Mouse (Mus musculus) stomach, embryonic 14.5 days (tissue): ENCODE results near the gene Gli2. TPM values are rescaled to one million over a fixed set of nuclear protein-coding genes. Genes with fewer than 3 reads are reported as not detected.

Experiments
- ATAC-seq: fragments of 200-750 bp; cut with Nextera tagmentation; 2 replicates; pipeline ENCODE4 v1.8.0; 2017; ENCODE audit warnings: low read depth, moderate TSS enrichment; ENCODE audit not compliant: insufficient number of reproducible peaks, insufficient read depth, low FRiP score
- H3K27ac ChIP-seq: fragments of 300-500 bp; sonication (generic); 2 replicates; pipeline ENCODE4 v1.5.1; 2014; ENCODE audit warnings: mild to moderate bottlenecking, low read length, moderate library complexity, mixed read lengths
- H3K27me3 ChIP-seq: fragments of 300-500 bp; sonication (generic); 2 replicates; pipeline ENCODE4 v1.6.1; 2014; ENCODE audit warnings: low read length, control low read depth, mixed read lengths; ENCODE audit not compliant: control insufficient read depth, insufficient read depth
- H3K36me3 ChIP-seq: fragments of 300-500 bp; sonication (generic); 2 replicates; pipeline ENCODE4 v1.6.1; 2014; ENCODE audit warnings: mild to moderate bottlenecking, control low read depth, low read length, moderate library complexity, mixed read lengths; ENCODE audit not compliant: control insufficient read depth, insufficient read depth
- H3K4me1 ChIP-seq: fragments of 300-500 bp; sonication (generic); 2 replicates; pipeline ENCODE4 v1.6.1; 2014; ENCODE audit warnings: low read length, control low read depth, mixed read lengths; ENCODE audit not compliant: control insufficient read depth, insufficient read depth
- H3K4me2 ChIP-seq: fragments of 300-500 bp; sonication (generic); replicated peaks from 2 replicates; pipeline ENCODE4 v1.6.1; 2014; ENCODE audit warnings: low read depth, low read length, control low read depth
- H3K4me3 ChIP-seq: fragments of 300-500 bp; sonication (generic); 2 replicates; pipeline ENCODE4 v1.5.1; 2014; ENCODE audit warnings: low read depth, low read length, control low read depth
- H3K9ac ChIP-seq: fragments of 300-500 bp; sonication (generic); replicated peaks from 2 replicates; pipeline ENCODE4 v1.6.1; 2014; ENCODE audit warnings: low read depth, mild to moderate bottlenecking, control low read depth, low read length, moderate library complexity, mixed read lengths
- H3K9me3 ChIP-seq: fragments of 300-500 bp; sonication (generic); 2 replicates; pipeline ENCODE4 v1.6.1; 2016; ENCODE audit warnings: low read depth, low read length, control low read depth; ENCODE audit not compliant: control insufficient read depth
- WGBS: fragments of 180-500 bp; shearing (Covaris S2); extraction: QIAGEN DNeasy Blood & Tissue Kit; methylation state at CpG from one replicate; pipeline ENCODE4 v1.1.7; 2014; 5-methylcytosine and 5-hydroxymethylcytosine counted together
- polyA plus RNA-seq: library from polyadenylated mRNA; unstranded; fragments of >200 nt; fragmentation: Nextera tagmentation; extraction: Ambion mirVana; gene quantifications from 2 replicates; pipeline ENCODE4 v1.2.1, GENCODE M21; 2014

Gli2 gene
- polyA plus RNA-seq, 1 experiment from 2014 or later: 18.5 TPM

GRCm38 (mm10) chr1:119025647-119026358 is 27.6 kb downstream of the Gli2 start:
- Histone ChIP-seq H3K9me3 (no peaks in the 10 kb centered on the region), H3K27ac (peak overlapping the region; percentile 70), H3K27me3 (no peaks in the 10 kb centered on the region), H3K9ac (no peak overlapping the region), H3K4me2 (no peak overlapping the region), H3K4me3 (no peak overlapping the region), H3K4me1 (peaks cover 19% of the 10 kb centered on the region), H3K36me3 (no peaks in the 10 kb centered on the region)
- 33% methylated on average over 8 of the region's 8 CpGs for WGBS
- peak; percentile 64; the same call in 1 of the 2 replicates for ATAC-seq

- 71% methylated on average over 1 of the region's 1 CpGs for WGBS
- Histone ChIP-seq H3K4me2 (no peak overlapping the region), H3K4me1 (peaks cover 19% of the 10 kb centered on the region), H3K27ac (no peak overlapping the region), H3K36me3 (no peaks in the 10 kb centered on the region), H3K9ac (no peak overlapping the region), H3K9me3 (no peaks in the 10 kb centered on the region), H3K27me3 (no peaks in the 10 kb centered on the region), H3K4me3 (no peak overlapping the region)
- no peak for ATAC-seq
Observed at GRCm38 (mm10) chr1:119022311-119022710, 31.1 kb downstream of the Gli2 start.

GRCm38 (mm10) chr1:119020092-119020491 is 33.3 kb downstream of the Gli2 start:
- peaks cover 6% of the 10 kb centered on the region; the same call in 1 of the 2 replicates for H3K4me1 ChIP-seq
- H3K27ac ChIP-seq: no peak overlapping the region
- no peak for ATAC-seq
- H3K9ac ChIP-seq: no peak overlapping the region
- H3K27me3 ChIP-seq: no peaks in the 10 kb centered on the region
- no peak overlapping the region for H3K4me3 ChIP-seq
- WGBS: 95% methylated on average over 2 of the region's 2 CpGs
- H3K9me3 ChIP-seq: no peaks in the 10 kb centered on the region
- H3K4me2 ChIP-seq: no peak overlapping the region
- no peaks in the 10 kb centered on the region for H3K36me3 ChIP-seq

- Histone ChIP-seq H3K9me3 (no peaks in the 10 kb centered on the region), H3K27ac (no peak overlapping the region), H3K4me3 (no peak overlapping the region), H3K4me1 (peaks cover 6% of the 10 kb centered on the region; the same call in 1 of the 2 replicates), H3K4me2 (no peak overlapping the region), H3K9ac (no peak overlapping the region), H3K27me3 (no peaks in the 10 kb centered on the region), H3K36me3 (no peaks in the 10 kb centered on the region)
- ATAC-seq: no peak
Observed at GRCm38 (mm10) chr1:119019056-119019455, 34.4 kb downstream of the Gli2 start.

- no peak overlapping the region for H3K4me2 ChIP-seq
- no peak overlapping the region for H3K4me3 ChIP-seq
- H3K36me3 ChIP-seq: no peaks in the 10 kb centered on the region
- H3K27me3 ChIP-seq: no peaks in the 10 kb centered on the region
- H3K4me1 ChIP-seq: no peaks in the 10 kb centered on the region
- H3K9me3 ChIP-seq: no peaks in the 10 kb centered on the region
- H3K27ac ChIP-seq: no peak overlapping the region
- no peak for ATAC-seq
- 87% methylated on average over 3 of the region's 3 CpGs for WGBS
- H3K9ac ChIP-seq: no peak overlapping the region
Observed at GRCm38 (mm10) chr1:119016866-119017265, 36.6 kb downstream of the Gli2 start.

GRCm38 (mm10) chr1:119015108-119015507 is 38.3 kb downstream of the Gli2 start:
- H3K27me3 ChIP-seq: no peaks in the 10 kb centered on the region
- H3K4me3 ChIP-seq: no peak overlapping the region
- no peak overlapping the region for H3K4me2 ChIP-seq
- H3K27ac ChIP-seq: no peak overlapping the region
- no peak overlapping the region for H3K9ac ChIP-seq
- no peaks in the 10 kb centered on the region for H3K4me1 ChIP-seq
- H3K36me3 ChIP-seq: no peaks in the 10 kb centered on the region
- 58% methylated on average over 6 of the region's 6 CpGs for WGBS
- ATAC-seq: no peak
- no peaks in the 10 kb centered on the region for H3K9me3 ChIP-seq

- no peaks in the 10 kb centered on the region for H3K9me3 ChIP-seq
- no peak overlapping the region for H3K9ac ChIP-seq
- no peak overlapping the region for H3K27ac ChIP-seq
- no peak for ATAC-seq
- no peaks in the 10 kb centered on the region for H3K36me3 ChIP-seq
- no peak overlapping the region for H3K4me2 ChIP-seq
- no peaks in the 10 kb centered on the region for H3K27me3 ChIP-seq
- H3K4me1 ChIP-seq: no peaks in the 10 kb centered on the region
- H3K4me3 ChIP-seq: no peak overlapping the region
Observed at GRCm38 (mm10) chr1:119008949-119009348, 44.5 kb downstream of the Gli2 start.

- no peak overlapping the region for H3K9ac ChIP-seq
- H3K9me3 ChIP-seq: no peaks in the 10 kb centered on the region
- ATAC-seq: no peak
- no peaks in the 10 kb centered on the region; the same call in 1 of the 2 replicates for H3K36me3 ChIP-seq
- no peak overlapping the region for H3K4me3 ChIP-seq
- H3K4me2 ChIP-seq: no peak overlapping the region
- H3K27ac ChIP-seq: no peak overlapping the region
- H3K4me1 ChIP-seq: no peaks in the 10 kb centered on the region
- 31% methylated on average over 1 of the region's 1 CpGs for WGBS
- H3K27me3 ChIP-seq: no peaks in the 10 kb centered on the region
Observed at GRCm38 (mm10) chr1:119003852-119004398, 49.5 kb downstream of the Gli2 start.
